Mouse (Mus musculus): ENCODE results near the gene Cd300lg. TPM values are rescaled to one million over a fixed set of nuclear protein-coding genes. Genes with fewer than 3 reads are reported as not detected.

Gene Cd300lg
- not detected for polyA plus RNA-seq (2017; shearing (Covaris generic))

DNA sequence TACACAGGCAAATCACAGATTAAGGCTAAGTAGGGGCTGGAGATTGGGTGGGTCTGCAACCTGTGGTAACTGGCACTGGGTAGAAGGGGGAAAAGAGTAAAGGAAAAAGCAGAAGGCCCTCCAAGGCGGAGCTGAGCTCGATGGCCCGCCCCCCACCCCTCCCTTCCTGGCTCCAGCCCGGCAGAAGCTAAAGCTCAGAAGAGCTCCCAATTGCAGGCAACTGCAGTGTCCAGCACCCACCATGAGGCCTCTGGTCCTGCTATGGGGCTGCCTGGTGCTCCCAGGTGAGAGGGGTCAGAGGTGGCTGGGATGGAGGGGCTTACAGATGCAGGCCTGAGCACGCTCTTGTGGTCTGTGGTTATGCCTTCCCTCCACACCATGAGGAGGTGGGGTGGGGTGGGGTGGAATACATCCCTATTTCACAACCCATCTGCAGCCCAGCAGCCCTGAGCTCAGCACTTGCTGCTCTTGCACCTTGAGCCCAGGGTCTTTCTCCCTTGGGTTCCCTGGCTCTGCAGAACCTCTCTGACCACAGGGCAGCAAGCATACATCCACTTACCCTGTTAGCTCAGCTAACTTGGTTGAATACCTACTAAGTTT is at the start of gene Cd300lg:
Gene Cd300lg (plus strand): TSS at position 160 of the 600 bp plus-strand sequence.

DNA sequence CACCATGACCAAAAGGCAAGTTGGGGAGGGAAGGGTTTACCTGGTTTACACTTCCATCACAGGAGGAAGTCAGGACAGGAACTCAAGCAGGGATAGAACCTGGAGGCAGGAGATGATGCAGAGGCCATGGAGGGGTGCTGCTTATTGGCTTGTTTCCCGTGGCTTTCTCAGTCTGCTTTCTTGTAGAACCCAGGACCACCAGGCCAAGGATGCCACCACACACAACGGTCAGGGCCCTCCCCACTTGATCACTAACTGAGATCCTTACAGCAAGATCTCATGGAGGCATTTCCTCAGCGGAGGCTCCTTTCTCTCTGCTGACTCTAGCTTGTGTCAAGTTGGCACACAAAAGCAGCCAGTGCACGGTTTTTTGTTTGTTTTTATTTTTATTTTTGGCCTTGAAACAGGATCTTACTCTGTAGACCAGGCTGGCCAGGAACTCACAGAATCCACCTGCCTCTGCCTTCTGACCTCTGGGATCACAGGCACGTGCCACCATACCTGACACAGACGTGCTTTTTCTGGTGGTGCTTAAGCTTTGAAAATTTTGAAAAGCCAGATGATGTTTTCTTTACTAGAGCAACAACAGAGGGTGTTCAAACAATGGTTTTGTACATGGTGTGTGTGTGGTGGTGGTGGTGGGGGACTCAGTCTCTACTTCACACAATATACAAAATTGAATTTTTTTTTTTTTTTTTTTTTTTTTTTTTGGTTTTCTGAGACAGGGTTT is 13.1 kb upstream of the Cd300lg start, which contains the start of gene Mpp3:
Gene Mpp3 (minus strand): TSS at position 375 of the 730 bp plus-strand sequence.

DNA sequence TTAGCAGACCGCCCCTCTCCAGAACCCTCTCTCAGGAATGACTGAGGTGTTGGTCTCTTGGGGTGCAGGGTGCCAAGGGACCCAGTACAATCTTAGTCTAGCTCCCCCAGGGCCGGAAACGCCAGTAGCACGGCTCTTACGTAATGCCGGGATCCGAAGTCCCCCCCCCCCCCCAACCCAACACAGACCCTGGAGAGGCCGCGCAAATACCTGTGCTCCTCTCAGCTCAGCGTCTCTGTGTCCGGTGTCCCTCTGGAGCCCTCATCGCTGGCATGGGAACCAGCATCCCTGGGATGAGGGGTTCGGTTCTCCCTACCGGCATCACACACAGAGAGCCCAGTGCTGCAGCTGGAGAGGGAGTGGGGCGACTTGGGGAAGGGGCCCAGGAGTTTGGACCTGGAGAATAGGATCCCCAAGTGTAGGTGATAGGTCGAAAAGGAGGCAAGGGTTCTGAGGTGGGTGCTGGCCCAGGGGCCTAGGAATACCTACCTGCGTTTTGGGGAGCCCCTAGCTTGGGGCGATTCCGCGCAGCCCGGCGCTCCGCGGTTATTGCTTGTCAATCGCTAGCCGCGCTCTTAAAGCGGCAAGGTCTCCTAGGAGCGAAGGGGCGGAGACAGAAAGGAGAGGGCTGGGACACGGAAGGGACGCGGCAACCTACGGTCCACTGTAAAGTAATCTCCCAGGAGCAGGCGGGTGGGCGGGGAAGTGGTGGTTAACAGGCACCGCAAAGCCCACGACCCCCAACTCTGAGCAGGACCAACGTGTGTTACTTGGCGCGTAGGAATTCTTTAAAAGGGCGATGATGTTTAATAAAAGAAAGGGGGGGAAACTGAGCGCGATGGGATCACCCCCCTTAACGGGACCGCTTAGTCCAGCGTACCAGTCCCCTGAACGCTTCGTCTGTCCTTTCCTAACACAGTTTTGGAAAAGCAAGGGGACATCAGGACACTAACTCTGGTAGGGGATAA is 46.9 kb downstream of the Cd300lg start, which contains the start of gene Mpp2:
Gene Mpp2 (minus strand): TSS at position 585 of the 968 bp plus-strand sequence.

DNA sequence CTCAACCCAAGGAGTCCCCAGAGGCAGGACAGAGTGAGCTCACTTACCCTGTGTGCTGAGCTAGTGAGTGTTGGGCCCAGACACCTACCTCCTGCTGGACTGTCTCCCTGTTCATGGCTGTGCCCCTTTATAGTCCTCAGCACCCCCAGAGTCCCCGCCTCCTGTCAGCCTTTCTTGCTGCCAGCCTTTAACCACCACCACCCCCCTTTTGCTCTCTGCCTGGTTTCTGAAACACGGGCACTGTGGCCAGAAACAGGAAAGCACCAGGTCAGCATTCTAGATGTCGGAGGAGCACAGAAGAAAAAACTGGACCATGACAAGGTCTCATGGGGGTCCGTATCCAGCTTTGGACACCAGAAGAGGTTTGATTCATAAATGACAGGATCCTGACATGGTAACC is 59.9 kb downstream of the Cd300lg start, which contains the start of gene Ppy:
Gene Ppy (minus strand): TSS at position 101 of the 400 bp plus-strand sequence.

Other genes with a start within 250 kb of the Cd300lg start
- not detected for gene Meox1, start 147.1 kb upstream of the Cd300lg start, polyA plus RNA-seq (2017; shearing (Covaris generic))
- not detected for gene Sost, start 74.5 kb upstream of the Cd300lg start, polyA plus RNA-seq (2017; shearing (Covaris generic))
- gene Cfap97d1, start 57.2 kb upstream of the Cd300lg start, polyA plus RNA-seq (2017; shearing (Covaris generic)): not detected
- 0.14 TPM for gene Dusp3, start 54.5 kb upstream of the Cd300lg start, polyA plus RNA-seq (2017; shearing (Covaris generic))
- gene Mpp3, start 13.0 kb upstream of the Cd300lg start, polyA plus RNA-seq (2017; shearing (Covaris generic)): 0.12 TPM
- gene Mpp2, start 47.0 kb downstream of the Cd300lg start, polyA plus RNA-seq (2017; shearing (Covaris generic)): 1.8 TPM
- gene Ppy, start 59.8 kb downstream of the Cd300lg start, polyA plus RNA-seq (2017; shearing (Covaris generic)): not detected
- not detected for gene Pyy, start 66.3 kb downstream of the Cd300lg start, polyA plus RNA-seq (2017; shearing (Covaris generic))
- not detected for gene Nags, start 104.0 kb downstream of the Cd300lg start, polyA plus RNA-seq (2017; shearing (Covaris generic))
- gene Tmem101, start 114.9 kb downstream of the Cd300lg start, polyA plus RNA-seq (2017; shearing (Covaris generic)): 8.5 TPM
- 74.0 TPM for gene Lsm12, start 143.8 kb downstream of the Cd300lg start, polyA plus RNA-seq (2017; shearing (Covaris generic))
- 40.2 TPM for gene G6pc3, start 148.1 kb downstream of the Cd300lg start, polyA plus RNA-seq (2017; shearing (Covaris generic))
- gene Hdac5, start 188.7 kb downstream of the Cd300lg start, polyA plus RNA-seq (2017; shearing (Covaris generic)): 34.6 TPM
- gene BC030867, start 207.4 kb downstream of the Cd300lg start, polyA plus RNA-seq (2017; shearing (Covaris generic)): 0.25 TPM
- not detected for gene Asb16, start 227.2 kb downstream of the Cd300lg start, polyA plus RNA-seq (2017; shearing (Covaris generic))
- 60.1 TPM for gene Tmub2, start 243.4 kb downstream of the Cd300lg start, polyA plus RNA-seq (2017; shearing (Covaris generic))

Measured in CD4-positive, CD25-positive, alpha-beta regulatory T cell (primary cell).